ENCODE assay signal across 8 mouse cellular contexts in the genomic region with DNA sequence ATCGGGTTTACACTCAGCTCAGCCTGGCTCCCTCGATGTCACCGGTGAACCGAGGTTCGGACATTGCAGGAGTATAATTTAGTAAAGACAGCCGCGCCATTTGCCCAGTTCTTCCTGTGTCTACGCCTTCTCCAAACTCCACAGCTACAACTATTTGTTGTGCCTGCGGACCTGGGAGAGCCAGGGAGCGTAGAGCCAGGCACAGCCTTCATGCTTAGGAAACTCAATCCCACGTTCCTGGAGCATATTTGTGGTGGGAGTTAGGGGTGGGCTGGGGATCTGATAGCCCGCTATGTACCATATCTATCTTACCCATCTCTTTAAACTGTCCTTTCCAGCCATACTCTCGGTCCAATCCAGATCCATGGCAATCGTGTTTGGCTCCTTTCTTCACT. TPM values are rescaled to one million over a fixed set of nuclear protein-coding genes. Genes with fewer than 3 reads are reported as not detected.
DNase-seq lines count a peak whose midpoint lies in the region; ATAC-seq and TF ChIP-seq lines count a peak whose summit lies in the region.

No protein-coding gene starts in this region.

- POLR2A ChIA-PET in Patski (lab: Charles Lee) = interaction anchor here (0.9 kb wide), 1 partner anchor 9 kb away, joined by 3 read pairs; no protein-coding TSS in a partner anchor

- H3K27ac ChIP-seq in kidney, adult 2 months (ENCODE audit: insufficient read depth, low read depth, low read length) = peak overlapping the region; percentile 54
- H3K27ac ChIP-seq in hindbrain, embryonic 11.5 days (ENCODE audit: low read depth, low read length) = 0 out of 2 replicates have a peak overlapping the region, but pooled peaks have one; percentile 61
- H3K27ac ChIP-seq in midbrain, embryonic 12.5 days (replicated peaks) = peak overlapping the region; percentile 85

- TF ChIP-seq CTCF in kidney, adult 2 months (conservative IDR thresholded peaks at IDR 0.05; ENCODE audit: insufficient read depth, insufficient read length, low read depth, low read length) = no peak
- no peak for TF ChIP-seq CTCF in Patski (IDR thresholded peaks at IDR 0.05)

- no peaks in the 10 kb centered on the region for H3K9me3 ChIP-seq in hindbrain, embryonic 11.5 days (ENCODE audit: control insufficient read depth, low read length)
- no peaks in the 10 kb centered on the region for H3K9me3 ChIP-seq in midbrain, embryonic 12.5 days

- peak overlapping the region; percentile 82 for H3K4me2 ChIP-seq in hindbrain, embryonic 11.5 days (replicated peaks; ENCODE audit: low read depth, low read length)
- peak overlapping the region; percentile 89 for H3K4me2 ChIP-seq in midbrain, embryonic 12.5 days (replicated peaks)

- H3K27me3 ChIP-seq in kidney, adult 2 months (replicated peaks; ENCODE audit: control insufficient read depth, insufficient read depth, low read length) = no peaks in the 10 kb centered on the region
- no peaks in the 10 kb centered on the region for H3K27me3 ChIP-seq in Patski
- H3K27me3 ChIP-seq in hindbrain, embryonic 11.5 days (ENCODE audit: control insufficient read depth, insufficient read depth, low read length) = no peaks in the 10 kb centered on the region
- H3K27me3 ChIP-seq in midbrain, embryonic 12.5 days = no peaks in the 10 kb centered on the region

- peaks cover 3% of the 10 kb centered on the region; the same call in 1 of the 2 replicates for H3K36me3 ChIP-seq in kidney, adult 2 months (ENCODE audit: control insufficient read depth, insufficient read depth, low read length)
- H3K36me3 ChIP-seq in hindbrain, embryonic 11.5 days (ENCODE audit: control insufficient read depth, insufficient read depth, low read length) = peaks cover 2% of the 10 kb centered on the region; the same call in 1 of the 2 replicates
- H3K36me3 ChIP-seq in midbrain, embryonic 12.5 days = peaks cover 30% of the 10 kb centered on the region

- ATAC-seq in Patski = peak; percentile 7
- no peak; the same call in 1 of the 2 replicates for ATAC-seq in hindbrain, embryonic 11.5 days (ENCODE audit: low FRiP score)
- peak; percentile 1; the same call in 1 of the 2 replicates for ATAC-seq in midbrain, embryonic 12.5 days (ENCODE audit: low FRiP score, low read depth)

- no peak for TF ChIP-seq POLR2A in kidney, adult 2 months (IDR thresholded peaks at IDR 0.05; ENCODE audit: low read depth, low read length)

- in situ Hi-C loops in Patski (cut with MboI; ENCODE audit: low pct_unique_long_range_greater_than_20kb) = no loop called here

- no peak for DNase-seq in kidney, adult 2 months
- DNase-seq in kidney, adult 11 months = no peak
- DNase-seq in Patski (ENCODE audit: low read depth, low spot score) = no peak
- no peak for DNase-seq in hindbrain, embryonic 11.5 days (ENCODE audit: low spot score)
- DNase-seq in cerebellum, postnatal 14 days = no peak
- DNase-seq in cerebellum, postnatal 36 days = no peak
- no peak for DNase-seq in ovary, postnatal 10 days (ENCODE audit: low spot score)

- under 1% methylated on average over 14 of the region's 14 CpGs for WGBS in kidney, adult 2 months
- 5% methylated on average over 14 of the region's 14 CpGs for WGBS in hindbrain, embryonic 11.5 days
- WGBS in midbrain, embryonic 12.5 days = 4% methylated on average over 14 of the region's 14 CpGs

- peak overlapping the region; percentile 84 for H3K9ac ChIP-seq in hindbrain, embryonic 11.5 days (ENCODE audit: low read depth, low read length)
- peak overlapping the region; percentile 80 for H3K9ac ChIP-seq in midbrain, embryonic 12.5 days (replicated peaks)

- CTCF ChIA-PET in Patski (lab: Charles Lee) = no interaction called here

- peaks cover 11% of the 10 kb centered on the region; the same call in 1 of the 2 replicates for H3K4me1 ChIP-seq in kidney, adult 2 months (ENCODE audit: control insufficient read depth, insufficient read depth, low read length)
- H3K4me1 ChIP-seq in hindbrain, embryonic 11.5 days (replicated peaks; ENCODE audit: control insufficient read depth, insufficient read depth, low read length) = peaks cover 2% of the 10 kb centered on the region
- peaks cover 27% of the 10 kb centered on the region for H3K4me1 ChIP-seq in midbrain, embryonic 12.5 days

- H3K4me3 ChIP-seq in kidney, adult 2 months (ENCODE audit: insufficient read depth, low read depth, low read length) = peak overlapping the region; percentile 83
- peak overlapping the region; percentile 80 for H3K4me3 ChIP-seq in hindbrain, embryonic 11.5 days (ENCODE audit: low read depth, low read length)
- peak overlapping the region; percentile 79 for H3K4me3 ChIP-seq in midbrain, embryonic 12.5 days

RNA-seq across cellular contexts. Expression of gene Ift20, which starts 0.5 kb away (rescaled TPM):
- 57.2 and 61.6 TPM in 2 replicates for polyA plus RNA-seq in kidney, adult 2 months (2012; rRNA removed)
- polyA plus RNA-seq in Patski (2021) = 77.8 TPM
- polyA plus RNA-seq in hindbrain, embryonic 11.5 days (2014; fragmentation: Nextera tagmentation; extraction: Ambion mirVana) = 107 and 111 TPM in 2 replicates
- 104 and 111 TPM in 2 replicates for polyA plus RNA-seq in midbrain, embryonic 12.5 days (2016; fragmentation: Nextera tagmentation; extraction: Ambion mirVana)

RNA-seq across cellular contexts. Expression of gene Tnfaip1, which starts 0.6 kb away (rescaled TPM):
- 33.0 and 33.3 TPM in 2 replicates for polyA plus RNA-seq in kidney, adult 2 months (2012; rRNA removed)
- 68.3 TPM for polyA plus RNA-seq in Patski (2021)
- 63.3 and 66.5 TPM in 2 replicates for polyA plus RNA-seq in hindbrain, embryonic 11.5 days (2014; fragmentation: Nextera tagmentation; extraction: Ambion mirVana)
- 62.7 and 65.3 TPM in 2 replicates for polyA plus RNA-seq in midbrain, embryonic 12.5 days (2016; fragmentation: Nextera tagmentation; extraction: Ambion mirVana)

RNA-seq across cellular contexts. Expression of gene Tmem97, which starts 13.9 kb away (rescaled TPM):
- 34.4 and 41.9 TPM in 2 replicates for polyA plus RNA-seq in kidney, adult 2 months (2012; rRNA removed)
- 19.1 TPM for polyA plus RNA-seq in Patski (2021)
- 72.0 and 73.8 TPM in 2 replicates for polyA plus RNA-seq in hindbrain, embryonic 11.5 days (2014; fragmentation: Nextera tagmentation; extraction: Ambion mirVana)
- 47.2 and 51.7 TPM in 2 replicates for polyA plus RNA-seq in midbrain, embryonic 12.5 days (2016; fragmentation: Nextera tagmentation; extraction: Ambion mirVana)

RNA-seq across cellular contexts. Expression of gene Poldip2, which starts 24.7 kb away (rescaled TPM):
- polyA plus RNA-seq in kidney, adult 2 months (2012; rRNA removed) = 115 and 118 TPM in 2 replicates
- 148 TPM for polyA plus RNA-seq in Patski (2021)
- polyA plus RNA-seq in hindbrain, embryonic 11.5 days (2014; fragmentation: Nextera tagmentation; extraction: Ambion mirVana) = 131 and 144 TPM in 2 replicates
- polyA plus RNA-seq in midbrain, embryonic 12.5 days (2016; fragmentation: Nextera tagmentation; extraction: Ambion mirVana) = 155 and 168 TPM in 2 replicates

RNA-seq across cellular contexts. Expression of gene Tmem199, which starts 24.7 kb away (rescaled TPM):
- 14.0 and 15.9 TPM in 2 replicates for polyA plus RNA-seq in kidney, adult 2 months (2012; rRNA removed)
- 48.0 TPM for polyA plus RNA-seq in Patski (2021)
- polyA plus RNA-seq in hindbrain, embryonic 11.5 days (2014; fragmentation: Nextera tagmentation; extraction: Ambion mirVana) = 91.3 and 95.8 TPM in 2 replicates
- 88.5 and 89.7 TPM in 2 replicates for polyA plus RNA-seq in midbrain, embryonic 12.5 days (2016; fragmentation: Nextera tagmentation; extraction: Ambion mirVana)
